Comparison of ENCODE assay signal across 9 mouse cellular contexts in genomic region chr15:94045131-94045756, GRCm38 (mm10).
DNase-seq lines count a peak whose midpoint lies in the region; ATAC-seq lines count a peak whose summit lies in the region.
"Had no signal": no experiment of that assay in that cellular context is flagged by ENCODE, and none has a peak within 500 bp of the region (broad histone marks: within the 10 kb centered on the region; RNA-seq: fewer than 3 reads in every experiment).

No protein-coding gene starts in this region.

- no peak overlapping the region for H3K9ac ChIP-seq in hindbrain, embryonic 14.5 days
- H3K9ac ChIP-seq: limb, embryonic 15.5 days had no signal

- intact Hi-C loops in heart, postnatal 36 days (cut with DNase I): no loop called here

- peak; percentile 15 to 63 for DNase-seq in adrenal gland, adult (ENCODE audit: inconsistent age in 2 of 2, low spot score in 1 of 2)
- no peak for DNase-seq in adrenal gland, postnatal 25 days
- peak; percentile 54 to 64 for DNase-seq in left cerebral cortex, adult 18-20 months (ENCODE audit: low spot score in 2 of 2)
- no peak for DNase-seq in left cerebral cortex, adult 11 months (ENCODE audit: low spot score)
- DNase-seq in heart, postnatal 36 days: peak; percentile 4 to 13
- DNase-seq in lung, postnatal 4 days: peak; percentile 23 to 52
- DNase-seq in hindbrain, embryonic 14.5 days (ENCODE audit: low spot score): no peak

- H3K36me3 ChIP-seq in hindbrain, embryonic 14.5 days (replicated peaks; ENCODE audit: control insufficient read depth, insufficient read depth): no peaks in the 10 kb centered on the region
- H3K36me3 ChIP-seq: limb, embryonic 15.5 days had no signal

- H3K4me2 ChIP-seq in hindbrain, embryonic 14.5 days (replicated peaks): no peak overlapping the region
- H3K4me2 ChIP-seq: limb, embryonic 15.5 days had no signal

- 80% methylated on average over 18 of the region's 18 CpGs for WGBS in hindbrain, embryonic 14.5 days

- ATAC-seq in megakaryocyte, adult 5-6 weeks (ENCODE audit: poor library complexity, severe bottlenecking): no peak
- ATAC-seq in hindbrain, embryonic 14.5 days (ENCODE audit: low FRiP score): no peak

- H3K4me1 ChIP-seq in hindbrain, embryonic 14.5 days (replicated peaks; ENCODE audit: control insufficient read depth, insufficient read depth, low read length): 0 out of 2 replicates have a peak, but pooled peaks cover 4% of the 10 kb centered on the region

- H3K27me3 ChIP-seq in hindbrain, embryonic 14.5 days (ENCODE audit: control insufficient read depth, insufficient read depth, low read length): no peaks in the 10 kb centered on the region
- H3K27me3 ChIP-seq: limb, embryonic 15.5 days had no signal

- H3K9me3 ChIP-seq in hindbrain, embryonic 14.5 days (ENCODE audit: control insufficient read depth, low read length): peaks cover 9% of the 10 kb centered on the region; the same call in 1 of the 2 replicates
- H3K9me3 ChIP-seq: limb, embryonic 15.5 days had no signal

- H3K4me3 ChIP-seq in hindbrain, embryonic 14.5 days (replicated peaks; ENCODE audit: low read length): no peak overlapping the region
- H3K4me3 ChIP-seq: limb, embryonic 15.5 days had no signal

- H3K27ac ChIP-seq in hindbrain, embryonic 14.5 days: no peak overlapping the region
- H3K27ac ChIP-seq: limb, embryonic 15.5 days had no signal

Comparison
In these comparisons a context has a peak if more than half of its experiments do, and no peak if none do; other contexts are left out.
1. DNase-seq: peak in adrenal gland, adult (2 of 2), left cerebral cortex, adult 18-20 months (2 of 2), heart, postnatal 36 days (2 of 2) and lung, postnatal 4 days (2 of 2); none in adrenal gland, postnatal 25 days (single experiment), left cerebral cortex, adult 11 months (single experiment) and hindbrain, embryonic 14.5 days (single experiment).